Mouse (Mus musculus) thymus, adult 2 months (tissue): ENCODE measurements around the gene Tspan10.

ENCODE experiments used
- CTCF ChIP-seq: fragments of 200-500 bp; IDR thresholded peaks from 2 replicates; pipeline ENCODE4 v1.5.1; 2012; ENCODE audit warnings: mild to moderate bottlenecking, control low read depth, low read length, moderate library complexity, borderline replicate concordance; ENCODE audit not compliant: control insufficient read depth, poor library complexity, insufficient read depth; ENCODE audit errors: extremely low read depth
- POLR2A ChIP-seq: fragments of 200-500 bp; IDR thresholded peaks from 2 replicates; pipeline ENCODE4 v1.6.1; 2012; ENCODE audit warnings: mild to moderate bottlenecking, low read length, control low read depth, moderate library complexity; ENCODE audit not compliant: control insufficient read depth, poor library complexity, insufficient read depth; ENCODE audit errors: extremely low read depth

DNA sequence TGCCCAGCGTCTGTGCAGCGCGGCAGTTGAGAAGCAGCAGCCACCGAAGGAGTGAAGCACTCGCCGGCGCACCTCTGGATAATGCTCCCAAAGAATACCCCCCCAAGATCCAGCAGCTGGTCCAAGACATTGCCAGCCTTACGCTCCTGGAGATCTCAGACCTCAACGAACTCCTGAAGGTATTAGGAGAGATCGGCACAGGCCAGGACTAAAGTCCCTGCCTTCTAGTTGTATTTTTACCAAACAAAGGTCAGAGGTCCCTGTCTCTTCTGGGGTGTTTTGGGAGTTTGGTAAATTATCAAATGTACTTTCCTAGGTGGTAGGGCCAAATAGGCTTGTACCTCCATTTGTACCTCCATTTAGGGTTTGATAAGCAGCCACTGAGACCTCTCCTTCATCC is 42.8 kb downstream of the Tspan10 start:
- TF ChIP-seq POLR2A (no peak), CTCF (no peak)
